Mouse (Mus musculus) forebrain, embryonic 11.5 days (tissue): ENCODE data around the gene Sult4a1. TPM values are rescaled to one million over a fixed set of nuclear protein-coding genes. Genes with fewer than 3 reads are reported as not detected.

Source experiments
- ATAC-seq: fragments of 200-750 bp; cut with Nextera tagmentation; replicated peaks from 2 replicates; pipeline ENCODE4 v1.8.0; 2017; ENCODE audit warnings: moderate TSS enrichment; ENCODE audit not compliant: low FRiP score
- DNase-seq: peaks from one replicate; pipeline ENCODE4 v3.0.0-alpha.2; 2017; ENCODE audit warnings: low spot score
- H3K27ac ChIP-seq: fragments of 300-500 bp; sonication (generic); 2 replicates; pipeline ENCODE4 v1.5.1; 2014; ENCODE audit warnings: low read depth, low read length
- H3K27me3 ChIP-seq: fragments of 300-500 bp; sonication (generic); 2 replicates; pipeline ENCODE4 v1.6.1; 2014; ENCODE audit warnings: mild to moderate bottlenecking, low read length, mixed read lengths; ENCODE audit not compliant: control insufficient read depth, insufficient read depth
- H3K36me3 ChIP-seq: fragments of 300-500 bp; sonication (generic); 2 replicates; pipeline ENCODE4 v1.6.1; 2014; ENCODE audit warnings: mild to moderate bottlenecking, low read length, moderate library complexity, mixed read lengths; ENCODE audit not compliant: control insufficient read depth, insufficient read depth
- H3K4me1 ChIP-seq: fragments of 300-500 bp; sonication (generic); replicated peaks from 2 replicates; pipeline ENCODE4 v1.6.1; 2014; ENCODE audit warnings: low read length, mixed read lengths; ENCODE audit not compliant: control insufficient read depth, insufficient read depth
- H3K4me2 ChIP-seq: fragments of 300-500 bp; sonication (generic); 2 replicates; pipeline ENCODE4 v1.6.1; 2014; ENCODE audit warnings: low read depth, mild to moderate bottlenecking, low read length, moderate library complexity, mixed read lengths; ENCODE audit not compliant: severe bottlenecking
- H3K4me3 ChIP-seq: fragments of 300-500 bp; sonication (generic); 2 replicates; pipeline ENCODE4 v1.5.1; 2014; ENCODE audit warnings: low read depth, low read length
- H3K9ac ChIP-seq: fragments of 300-500 bp; sonication (generic); 2 replicates; pipeline ENCODE4 v1.6.1; 2014; ENCODE audit warnings: low read length
- H3K9me3 ChIP-seq: fragments of 300-500 bp; sonication (generic); 2 replicates; pipeline ENCODE4 v1.6.1; 2016; ENCODE audit warnings: low read length, mixed read lengths; ENCODE audit not compliant: control insufficient read depth
- WGBS: fragments of 180-500 bp; shearing (Covaris S2); extraction: QIAGEN DNeasy Blood & Tissue Kit; methylation state at CpG from one replicate; pipeline ENCODE4 v1.1.7; 2014; 5-methylcytosine and 5-hydroxymethylcytosine counted together
- polyA plus RNA-seq: library from polyadenylated mRNA; unstranded; fragments of >200 nt; fragmentation: Nextera tagmentation; extraction: Ambion mirVana; gene quantifications from 2 replicates; pipeline ENCODE4 v1.2.1, GENCODE M21; 2014

Gene Sult4a1
- polyA plus RNA-seq, 1 experiment from 2014 or later = 9.7 TPM

DNA sequence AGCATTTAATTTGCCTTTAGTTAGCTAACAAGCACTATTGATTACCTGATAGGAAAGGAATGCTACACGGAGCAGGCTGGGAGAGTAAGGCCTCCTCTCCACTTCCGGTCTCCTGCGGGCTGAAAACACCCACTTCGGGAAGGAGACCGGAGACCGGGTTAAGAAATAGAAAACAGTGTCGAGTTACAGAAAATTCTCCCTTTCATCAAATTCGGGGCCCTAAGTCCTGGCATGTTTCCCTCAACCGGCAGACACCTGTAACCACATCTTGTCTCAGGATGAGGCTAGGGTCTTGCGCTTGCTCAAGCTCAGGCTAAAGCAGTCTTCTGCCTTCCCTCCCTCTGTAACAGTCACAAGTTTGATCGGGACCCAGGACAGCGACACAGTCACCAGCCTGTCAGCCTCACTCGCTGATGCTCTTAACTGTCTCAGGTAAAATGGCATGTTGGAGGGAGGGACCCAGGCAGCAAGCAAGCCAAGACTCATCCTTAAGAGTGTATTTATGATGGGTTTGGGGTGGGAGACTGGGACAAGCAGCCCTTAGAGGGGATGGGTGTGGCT lies 35.4 kb downstream of the Sult4a1 start:
- Histone ChIP-seq H3K4me2 (peak overlapping the region; percentile 24), H3K36me3 (no peaks in the 10 kb centered on the region), H3K4me3 (no peak overlapping the region), H3K27me3 (peaks cover 11% of the 10 kb centered on the region; the same call in 1 of the 2 replicates), H3K27ac (no peak overlapping the region), H3K9ac (no peak overlapping the region), H3K9me3 (peaks cover 2% of the 10 kb centered on the region; the same call in 1 of the 2 replicates), H3K4me1 (peaks cover 6% of the 10 kb centered on the region)
- ATAC-seq = no peak
- WGBS = 5% methylated on average over 13 of the region's 13 CpGs
- no peak for DNase-seq

DNA sequence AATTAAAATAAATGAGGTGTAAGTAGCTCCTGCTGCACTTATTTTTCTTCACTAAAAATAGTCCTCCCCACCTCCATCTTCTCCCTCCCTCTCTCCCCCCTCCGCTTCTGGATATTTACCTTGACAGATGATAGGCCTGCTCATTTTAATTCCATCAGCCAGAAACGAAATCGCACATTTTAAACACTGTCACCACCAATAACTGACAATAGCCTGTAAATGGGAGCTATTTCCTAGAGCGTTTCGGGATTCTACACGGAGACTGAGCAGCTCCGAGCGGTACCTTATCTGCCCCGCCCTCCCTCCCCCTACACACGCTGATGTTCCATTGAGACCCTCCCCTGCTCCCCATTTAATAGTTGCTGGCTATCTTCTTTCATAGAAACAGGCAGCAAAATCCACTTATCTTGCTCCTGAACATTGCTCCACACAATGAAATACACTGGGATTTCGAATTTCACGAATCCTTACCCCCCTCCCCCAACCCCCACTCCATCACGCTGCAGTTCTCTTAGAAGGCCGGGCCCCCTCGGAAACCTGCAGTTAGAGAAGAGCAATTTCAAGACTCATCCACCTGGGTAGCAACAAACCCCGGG lies 36.0 kb downstream of the Sult4a1 start:
- Histone ChIP-seq H3K4me3 (no peak overlapping the region), H3K36me3 (no peaks in the 10 kb centered on the region), H3K9me3 (peaks cover 2% of the 10 kb centered on the region; the same call in 1 of the 2 replicates), H3K27ac (no peak overlapping the region), H3K9ac (no peak overlapping the region), H3K4me1 (peaks cover 7% of the 10 kb centered on the region), H3K27me3 (peaks cover 8% of the 10 kb centered on the region; the same call in 1 of the 2 replicates), H3K4me2 (peak overlapping the region; percentile 24)
- DNase-seq (no peak), ATAC-seq (no peak)
- 10% methylated on average over 16 of the region's 16 CpGs for WGBS

DNA sequence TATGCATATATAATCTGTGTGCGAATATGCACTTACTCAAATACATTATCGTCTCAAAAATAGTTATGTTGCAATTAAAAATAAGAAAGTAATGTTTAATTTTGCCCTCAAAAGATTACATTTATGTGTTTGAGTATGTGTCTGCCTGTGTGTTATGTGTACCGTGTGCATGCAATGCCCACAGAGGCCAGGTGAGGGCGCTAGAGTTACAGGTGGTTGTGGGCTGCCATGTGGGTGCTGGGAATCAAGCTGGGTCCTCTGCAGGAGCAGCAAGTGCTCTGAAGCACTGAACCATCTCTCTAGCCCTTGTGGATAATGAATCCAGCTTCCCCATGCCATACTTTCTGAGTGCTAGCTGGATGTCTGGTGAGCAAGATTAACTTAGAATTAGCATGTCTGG lies 39.9 kb downstream of the Sult4a1 start:
- no peaks in the 10 kb centered on the region for H3K36me3 ChIP-seq
- no peak overlapping the region for H3K9ac ChIP-seq
- peaks cover 2% of the 10 kb centered on the region; the same call in 1 of the 2 replicates for H3K9me3 ChIP-seq
- ATAC-seq = no peak
- 72% methylated on average over 4 of the region's 4 CpGs for WGBS
- DNase-seq = no peak
- H3K27ac ChIP-seq = no peak overlapping the region
- H3K27me3 ChIP-seq = peaks cover 7% of the 10 kb centered on the region
- H3K4me3 ChIP-seq = no peak overlapping the region
- no peak overlapping the region for H3K4me2 ChIP-seq
- peaks cover 4% of the 10 kb centered on the region for H3K4me1 ChIP-seq

DNA sequence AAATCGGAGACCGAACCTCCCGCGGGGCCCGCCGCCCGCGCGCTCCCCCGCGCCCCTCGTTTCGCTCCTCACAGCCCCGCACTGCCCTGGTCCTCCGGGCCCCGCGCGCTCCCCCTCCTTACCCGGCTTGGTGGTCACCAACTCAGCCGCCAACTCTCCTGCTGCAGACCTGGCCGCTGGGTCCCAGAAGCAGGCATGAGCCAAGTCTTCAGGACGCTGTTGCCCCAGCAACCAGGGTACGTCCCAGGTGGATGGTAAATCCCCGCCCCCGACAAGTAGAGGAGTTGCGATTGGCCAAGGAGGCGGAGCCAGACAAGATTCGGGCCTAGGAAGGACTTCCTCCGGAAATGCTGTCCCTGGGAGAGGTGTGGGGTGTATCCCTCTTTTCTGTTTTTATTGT lies 40.4 kb downstream of the Sult4a1 start, which contains the start of gene Efcab6:
Gene Efcab6 (minus strand): TSS at position 240 of the 400 bp plus-strand sequence.
- Histone ChIP-seq H3K27me3 (peaks cover 6% of the 10 kb centered on the region), H3K27ac (no peak within 1 kb of the TSS), H3K9ac (peak within 1 kb of the TSS; percentile 30), H3K9me3 (peaks cover 2% of the 10 kb centered on the region; the same call in 1 of the 2 replicates), H3K4me2 (peak within 1 kb of the TSS; percentile 62), H3K36me3 (no peaks in the 10 kb centered on the region), H3K4me1 (peaks cover 4% of the 10 kb centered on the region), H3K4me3 (peak within 1 kb of the TSS; percentile 33)
- peak; percentile 80 for DNase-seq
- ATAC-seq = 0 out of 2 replicates have a peak, but pooled peaks have one; percentile 42
- WGBS = 2% methylated on average over 27 of the region's 29 CpGs

DNA sequence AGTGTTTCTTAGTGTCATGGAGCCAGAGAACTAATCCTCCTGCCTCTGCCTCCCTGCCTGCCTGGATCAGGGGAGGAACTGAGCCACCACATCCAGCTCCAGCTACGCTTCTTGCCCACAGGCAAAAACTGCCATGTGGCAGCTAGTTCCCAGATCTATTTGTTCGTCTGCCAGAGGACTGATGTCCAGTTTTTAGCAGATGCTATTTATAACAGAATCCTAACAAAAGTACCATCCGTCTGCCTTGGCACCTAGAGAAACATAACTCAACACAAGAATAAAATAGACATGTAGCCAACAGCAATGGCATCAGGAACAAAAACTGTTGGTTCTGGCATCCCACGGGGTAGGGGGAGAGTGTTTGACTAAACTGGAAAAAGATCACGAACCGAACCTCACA lies 46.7 kb downstream of the Sult4a1 start:
- Histone ChIP-seq H3K27ac (no peak overlapping the region), H3K4me2 (no peak overlapping the region), H3K4me1 (no peaks in the 10 kb centered on the region), H3K9ac (no peak overlapping the region), H3K9me3 (no peaks in the 10 kb centered on the region), H3K27me3 (peaks cover 2% of the 10 kb centered on the region; the same call in 1 of the 2 replicates), H3K36me3 (no peaks in the 10 kb centered on the region), H3K4me3 (no peak overlapping the region)
- 86% methylated on average over 6 of the region's 6 CpGs for WGBS
- DNase-seq (no peak), ATAC-seq (no peak)

DNA sequence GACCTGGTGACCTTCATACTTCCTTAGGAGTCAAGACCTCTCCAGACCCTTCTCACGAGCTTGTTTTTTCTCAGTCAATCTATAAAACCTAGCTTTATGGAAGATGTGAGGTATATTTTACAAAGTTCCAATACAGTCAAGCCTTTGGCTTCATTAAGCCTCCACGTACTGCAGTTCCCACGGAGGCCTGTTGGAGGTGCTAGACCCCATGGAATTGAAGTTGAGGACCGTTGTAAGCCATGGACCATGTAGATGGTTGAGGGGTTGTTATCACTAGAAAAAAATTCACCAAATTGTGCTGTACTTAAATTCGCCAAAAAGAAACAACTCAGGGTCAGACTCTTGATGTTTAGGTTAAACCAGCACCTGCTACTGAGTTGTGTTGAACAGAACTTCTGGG lies 49.5 kb downstream of the Sult4a1 start:
- Histone ChIP-seq H3K9me3 (no peaks in the 10 kb centered on the region), H3K4me1 (no peaks in the 10 kb centered on the region), H3K4me2 (no peak overlapping the region), H3K36me3 (no peaks in the 10 kb centered on the region), H3K27me3 (no peaks in the 10 kb centered on the region), H3K27ac (no peak overlapping the region), H3K9ac (no peak overlapping the region), H3K4me3 (no peak overlapping the region)
- 76% methylated on average over 5 of the region's 5 CpGs for WGBS
- ATAC-seq = no peak
- no peak for DNase-seq

DNA sequence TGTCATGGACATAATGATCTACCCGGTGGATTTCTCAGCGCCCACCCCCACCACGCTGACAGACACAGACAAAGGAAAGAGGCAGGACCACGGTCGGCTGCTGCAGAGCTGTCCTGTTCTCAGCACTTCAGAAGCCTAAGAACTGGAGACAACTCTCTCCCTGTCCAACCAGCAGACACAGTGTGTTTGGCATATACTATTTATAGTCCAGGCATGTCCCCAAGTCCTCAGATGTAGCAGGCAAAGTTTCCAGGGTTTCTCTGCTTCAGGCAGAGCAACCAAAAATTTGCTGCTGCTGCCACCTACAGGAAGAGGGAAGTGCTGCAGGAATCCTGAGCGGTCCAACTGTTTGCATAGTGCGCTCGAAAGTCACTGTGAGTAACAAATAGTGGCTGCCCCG lies 51.7 kb downstream of the Sult4a1 start:
- no peak overlapping the region for H3K27ac ChIP-seq
- H3K27me3 ChIP-seq = no peaks in the 10 kb centered on the region
- no peak overlapping the region for H3K9ac ChIP-seq
- DNase-seq = peak; percentile 88
- peak; percentile 51; the same call in 1 of the 2 replicates for ATAC-seq
- no peak overlapping the region for H3K4me2 ChIP-seq
- WGBS = 44% methylated on average over 9 of the region's 9 CpGs
- H3K4me1 ChIP-seq = no peaks in the 10 kb centered on the region
- H3K4me3 ChIP-seq = no peak overlapping the region
- no peaks in the 10 kb centered on the region for H3K36me3 ChIP-seq
- H3K9me3 ChIP-seq = no peaks in the 10 kb centered on the region

DNA sequence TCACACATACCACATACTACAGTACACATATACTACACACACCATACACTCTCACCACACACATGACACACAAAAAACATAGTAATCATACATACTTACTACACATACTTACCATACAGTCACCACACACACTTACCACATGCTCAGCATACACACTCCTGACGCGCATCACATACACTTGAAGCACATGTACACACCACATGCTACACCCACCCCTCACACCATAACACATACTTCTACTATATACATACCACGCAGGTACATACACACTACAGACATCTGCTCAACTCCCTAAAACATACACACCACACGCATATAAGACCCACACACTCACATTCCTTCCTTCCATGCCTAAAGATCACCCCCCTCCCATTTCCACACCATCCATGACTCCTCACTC lies 52.3 kb downstream of the Sult4a1 start:
- no peak for DNase-seq
- Histone ChIP-seq H3K27me3 (no peaks in the 10 kb centered on the region), H3K27ac (no peak overlapping the region), H3K9ac (no peak overlapping the region), H3K36me3 (no peaks in the 10 kb centered on the region), H3K4me3 (no peak overlapping the region), H3K4me1 (no peaks in the 10 kb centered on the region), H3K9me3 (no peaks in the 10 kb centered on the region), H3K4me2 (no peak overlapping the region)
- ATAC-seq = no peak
- 88% methylated on average over 4 of the region's 4 CpGs for WGBS

DNA sequence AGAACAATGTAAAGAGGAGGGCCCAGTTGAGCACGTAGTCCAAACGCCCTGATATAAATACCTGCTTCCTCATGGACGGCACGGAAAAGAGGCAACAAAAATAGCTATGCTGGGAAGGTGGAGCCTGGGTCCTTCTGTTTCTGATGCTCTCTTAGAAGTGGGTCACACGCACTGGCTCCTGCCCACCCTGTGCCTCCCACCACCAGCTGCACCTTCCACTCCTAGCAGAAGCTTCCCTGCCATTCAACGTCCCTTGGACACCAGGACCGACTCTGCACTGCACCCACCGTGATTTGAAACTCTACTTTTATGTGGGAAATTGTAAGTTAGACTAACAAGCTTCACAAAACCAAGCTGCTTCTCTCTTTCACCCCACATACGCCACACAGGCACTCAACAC lies 53.2 kb downstream of the Sult4a1 start:
- WGBS = 83% methylated on average over 9 of the region's 9 CpGs
- H3K27ac ChIP-seq = no peak overlapping the region
- no peak overlapping the region for H3K4me3 ChIP-seq
- H3K36me3 ChIP-seq = no peaks in the 10 kb centered on the region
- H3K4me2 ChIP-seq = no peak overlapping the region
- no peaks in the 10 kb centered on the region for H3K4me1 ChIP-seq
- H3K9ac ChIP-seq = no peak overlapping the region
- DNase-seq (no peak), ATAC-seq (no peak)
- H3K9me3 ChIP-seq = no peaks in the 10 kb centered on the region
- no peaks in the 10 kb centered on the region for H3K27me3 ChIP-seq
